Mouse (Mus musculus) effector memory CD4-positive, alpha-beta T cell, adult 7 months (primary cell): ENCODE results near the gene 4931408C20Rik. TPM values are rescaled to one million over a fixed set of nuclear protein-coding genes. Genes with fewer than 3 reads are reported as not detected.

ENCODE experiments used
- polyA plus RNA-seq: library from polyadenylated mRNA; unstranded; fragments of 100-300 nt; shearing (Covaris generic); gene quantifications from one replicate; pipeline ENCODE4 v1.2.1, GENCODE M21; 2017

Gene 4931408C20Rik
- polyA plus RNA-seq = not detected

DNA sequence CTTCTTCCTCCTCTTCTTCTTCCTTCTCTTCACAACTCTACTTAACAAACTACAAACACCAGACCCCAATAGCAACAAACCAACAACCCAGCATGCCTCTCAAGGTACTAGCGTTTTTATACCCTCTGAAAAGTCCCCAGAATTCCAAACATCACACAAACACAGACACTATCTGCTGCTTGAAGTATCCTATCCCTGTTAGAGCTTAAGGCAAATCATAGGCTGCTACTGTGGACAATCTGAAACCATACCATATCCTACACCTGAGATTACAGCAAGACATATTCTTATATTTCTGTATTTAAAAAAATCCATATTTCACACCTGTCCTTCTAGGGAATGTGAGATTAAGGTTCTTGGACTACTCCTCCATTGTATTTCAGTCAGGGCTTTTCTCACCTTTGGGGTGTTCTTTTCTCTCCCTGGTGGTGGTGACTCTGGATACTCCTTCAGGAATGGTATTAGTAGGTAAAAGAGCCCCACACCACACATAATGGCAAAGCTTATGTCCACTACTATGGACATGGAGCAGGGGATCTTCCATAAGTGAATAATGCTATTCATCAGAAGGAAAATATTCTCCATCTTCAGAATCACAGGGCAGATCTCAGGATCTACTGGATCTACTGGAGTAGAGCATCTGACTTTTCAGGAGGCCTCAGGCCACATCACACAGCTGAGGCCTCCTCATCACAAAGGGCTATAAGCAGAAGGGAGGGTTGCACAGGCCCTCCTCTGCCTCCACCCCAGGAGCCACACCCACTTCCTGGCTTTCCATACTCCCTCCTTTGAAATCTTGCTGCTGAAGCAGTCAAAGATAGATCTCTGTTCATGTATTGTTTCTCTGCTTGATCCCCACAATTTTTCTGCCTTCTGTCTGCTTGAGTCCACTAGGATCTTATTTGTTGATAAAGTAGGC is at the start of gene 4931408C20Rik:
Gene 4931408C20Rik (minus strand): TSS at position 619 of the 919 bp plus-strand sequence.

